Comparison of ENCODE assay signal across 24 mouse cellular contexts in genomic region chr6:55704759-55705104, GRCm38 (mm10). TPM values are rescaled to one million over a fixed set of nuclear protein-coding genes. Genes with fewer than 3 reads are reported as not detected.
"Had no signal": no experiment of that assay in that cellular context is flagged by ENCODE, and none has a peak within 500 bp of the region (broad histone marks: within the 10 kb centered on the region; RNA-seq: fewer than 3 reads in every experiment).

No protein-coding gene starts in this region.

- H3K27me3 ChIP-seq: limb, embryonic 12.5 days; limb, embryonic 15.5 days; midbrain, embryonic 13.5 days had no signal

- H3K4me1 ChIP-seq: limb, embryonic 12.5 days; limb, embryonic 15.5 days; midbrain, embryonic 13.5 days had no signal

- H3K4me2 ChIP-seq: limb, embryonic 12.5 days; limb, embryonic 15.5 days; liver, embryonic 11.5 days; lung, embryonic 14.5 days; midbrain, embryonic 13.5 days had no signal

- H3K36me3 ChIP-seq: limb, embryonic 12.5 days; limb, embryonic 15.5 days; midbrain, embryonic 13.5 days had no signal

- H3K27ac ChIP-seq: limb, embryonic 12.5 days; limb, embryonic 15.5 days; liver, embryonic 14.5 days; macrophage; midbrain, embryonic 13.5 days had no signal

- ATAC-seq: liver, postnatal 0 days; lung, postnatal 0 days; midbrain, embryonic 13.5 days; midbrain, embryonic 16.5 days had no signal

- H3K9me3 ChIP-seq: limb, embryonic 12.5 days; limb, embryonic 15.5 days; midbrain, embryonic 13.5 days had no signal

- H3K4me3 ChIP-seq: limb, embryonic 12.5 days; limb, embryonic 15.5 days; midbrain, embryonic 13.5 days; myocyte had no signal

- H3K9ac ChIP-seq: limb, embryonic 12.5 days; limb, embryonic 15.5 days; liver, embryonic 14.5 days; liver, postnatal 0 days; lung, embryonic 14.5 days; midbrain, embryonic 13.5 days had no signal

- DNase-seq: kidney, postnatal 14 days; kidney, postnatal 4 days; left cerebral cortex, postnatal 4 days; liver, postnatal 0 days; lung, embryonic 14.5 days; thymus, adult 18-20 months; thymus, postnatal 36 days had no signal

RNA-seq across cellular contexts. Expression of gene Neurod6, which starts 23.7 kb away (rescaled TPM):
- total RNA-seq: megakaryocyte, adult 5-6 weeks; monocyte, adult 5-6 weeks had no signal
- polyA plus RNA-seq: kidney, embryonic 16.5 days; limb, embryonic 12.5 days; limb, embryonic 15.5 days; liver, embryonic 14.5 days; liver, postnatal 0 days; lung, embryonic 14.5 days; lung, postnatal 0 days; macrophage; myocyte; small intestine, adult 2 months; spleen, adult 2 months; stomach, embryonic 16.5 days; testis, adult 2 months; urinary bladder, adult 2 months had no signal
